Mouse (Mus musculus) gastrocnemius, adult 18-20 months (tissue): Measurements from ENCODE around the gene Helb. TPM values are rescaled to one million over a fixed set of nuclear protein-coding genes. Genes with fewer than 3 reads are reported as not detected.

ENCODE experiments used
- DNase-seq: peaks from one replicate; pipeline ENCODE4 v3.0.0; 2021; ENCODE audit warnings: low spot score
- total RNA-seq, 2 experiments: library from RNA; stranded (reverse); gene quantifications; 2 replicates each; pipeline ENCODE4 v1.2.3; 2021

The Helb gene
- total RNA-seq, 2 experiments from 2014 or later, result 5.0 to 6.8 TPM

DNA sequence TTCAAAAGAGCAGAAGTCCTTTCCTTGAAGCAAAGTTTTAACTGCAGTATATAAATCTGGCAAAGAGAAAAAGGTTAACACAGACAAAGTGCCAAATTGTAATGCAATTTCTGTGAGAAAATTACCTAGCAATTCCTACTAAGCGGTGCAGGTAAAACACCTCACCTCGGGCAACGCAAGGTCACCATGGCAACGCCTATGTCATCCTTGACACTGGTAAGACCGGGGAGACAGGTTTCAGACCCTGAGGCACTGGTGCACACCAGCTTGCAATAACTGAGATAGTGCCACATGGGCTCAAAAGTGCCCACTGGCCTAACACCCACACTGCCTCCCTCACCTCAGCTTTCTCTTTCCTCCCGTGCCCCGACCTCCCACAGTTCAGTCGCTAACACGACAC lies 17.7 kb downstream of the Helb start:
- DNase-seq, result no peak

DNA sequence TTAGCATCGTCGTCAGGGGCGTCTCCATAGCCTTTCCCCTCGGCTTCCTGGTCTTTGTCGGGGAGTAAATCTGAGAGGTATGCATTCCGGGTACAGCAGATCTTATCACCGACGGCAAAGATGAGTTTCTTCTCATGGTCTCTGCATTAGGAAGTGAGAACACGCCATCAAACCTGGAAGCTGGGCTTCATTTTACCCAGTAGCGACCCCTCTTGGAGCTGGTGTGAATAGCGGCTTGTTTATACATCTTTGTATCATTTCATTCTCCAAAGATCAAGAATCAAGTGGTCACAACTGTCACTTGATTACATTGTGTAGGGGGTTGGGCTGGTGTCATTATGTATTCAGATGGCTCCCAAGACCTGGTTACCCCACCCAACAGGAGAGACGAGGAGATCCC lies 20.2 kb downstream of the Helb start:
- no peak for DNase-seq

DNA sequence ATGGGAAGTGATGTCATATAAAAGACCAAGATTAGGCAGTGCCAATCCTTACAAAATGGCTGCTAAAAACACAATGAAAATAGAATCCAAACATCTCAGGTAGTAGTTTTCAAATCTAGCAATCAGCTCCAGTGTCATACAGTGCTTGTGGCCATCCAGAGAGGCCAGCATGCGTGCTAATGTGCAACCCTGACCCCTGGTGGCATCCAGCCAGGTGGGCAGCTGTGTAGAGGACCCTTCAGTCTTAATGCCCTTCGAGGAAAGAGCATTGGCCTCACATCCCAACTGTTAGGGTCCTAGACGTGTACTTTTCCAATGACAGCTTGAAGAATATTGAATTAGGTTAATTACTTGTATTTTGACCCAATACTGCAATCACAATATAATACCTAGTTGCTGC lies 34.9 kb downstream of the Helb start:
- no peak for DNase-seq

DNA sequence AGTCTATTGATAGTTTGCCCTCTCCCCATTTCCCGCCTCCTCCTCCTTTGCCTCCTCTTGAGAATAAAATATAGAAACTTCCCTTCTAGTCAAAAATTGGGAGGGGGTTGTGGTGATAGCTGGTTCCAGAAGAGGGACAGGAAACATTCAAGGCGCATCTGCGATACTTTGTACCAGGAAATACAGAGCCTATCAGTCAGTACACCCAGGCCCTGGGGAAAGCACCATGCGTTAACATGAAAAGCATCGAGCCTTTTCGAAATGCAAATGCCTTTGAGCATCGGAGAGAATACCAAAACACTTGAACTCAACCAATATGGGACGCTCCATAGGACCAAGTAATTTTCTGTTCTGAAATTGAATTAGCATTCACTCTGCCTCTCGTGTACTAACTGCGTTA lies 46.5 kb downstream of the Helb start:
- no peak for DNase-seq

DNA sequence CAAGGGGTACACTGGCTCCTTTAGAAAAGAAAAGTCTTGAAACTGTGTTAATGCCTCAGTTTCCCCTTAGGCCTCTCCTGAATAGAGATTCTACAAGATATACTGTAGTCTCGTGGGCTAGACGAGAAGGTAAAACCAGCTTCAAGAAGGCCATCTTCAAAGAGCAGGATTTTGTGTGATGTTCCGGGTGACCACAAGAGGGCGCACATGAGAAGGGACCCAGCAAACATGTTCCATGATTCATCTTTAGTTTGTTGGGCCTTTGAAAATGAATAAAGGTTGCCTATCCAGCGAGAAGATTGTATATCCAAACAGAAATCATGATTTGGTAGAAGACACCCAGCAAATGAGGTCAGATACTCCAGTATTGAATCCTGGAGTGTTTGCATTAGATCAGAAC lies 48.4 kb downstream of the Helb start:
- peak; percentile 45 for DNase-seq

DNA sequence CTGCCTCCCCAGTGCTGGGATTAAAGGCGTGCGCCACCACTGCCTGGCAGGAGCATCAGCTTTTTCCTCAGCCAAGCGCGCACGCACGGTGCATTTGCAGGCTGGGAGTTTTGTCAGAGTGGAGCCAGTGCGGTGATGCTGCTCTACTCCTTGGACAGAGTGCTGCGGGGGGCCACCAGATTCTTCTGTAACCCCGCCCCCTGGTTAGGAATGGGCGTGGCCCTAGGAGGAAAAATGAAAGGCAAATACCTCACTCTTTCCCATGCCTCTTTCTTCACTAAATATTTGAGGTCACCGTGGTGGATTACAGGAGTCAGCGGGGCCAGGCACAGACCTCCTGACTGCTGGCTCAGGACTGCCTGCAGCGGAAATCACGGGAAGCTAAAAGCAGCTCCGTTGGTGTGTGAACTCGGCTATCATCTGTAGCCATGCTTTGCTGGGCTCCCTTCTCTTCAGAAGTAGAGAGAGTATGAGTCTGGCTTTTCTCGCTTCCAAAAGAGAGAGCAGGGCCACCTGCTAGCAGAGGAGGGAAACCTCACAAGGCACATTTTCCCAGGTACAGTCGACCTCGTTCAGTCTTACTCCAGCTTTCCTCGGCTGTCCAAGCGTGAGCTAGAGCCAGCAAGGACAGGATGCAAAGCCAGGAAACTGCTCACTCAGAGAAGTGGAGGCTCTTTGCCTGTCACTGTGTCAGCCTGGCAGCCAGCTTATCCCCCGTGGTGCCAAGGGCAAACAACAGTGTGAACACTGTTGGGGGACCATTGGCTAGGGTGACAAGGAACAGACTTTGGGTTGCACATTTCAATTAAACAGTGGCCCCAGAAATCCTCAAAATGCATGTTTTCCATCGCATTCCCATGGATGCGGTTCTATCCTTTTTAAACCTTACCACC lies 51.3 kb downstream of the Helb start:
- no peak for DNase-seq

DNA sequence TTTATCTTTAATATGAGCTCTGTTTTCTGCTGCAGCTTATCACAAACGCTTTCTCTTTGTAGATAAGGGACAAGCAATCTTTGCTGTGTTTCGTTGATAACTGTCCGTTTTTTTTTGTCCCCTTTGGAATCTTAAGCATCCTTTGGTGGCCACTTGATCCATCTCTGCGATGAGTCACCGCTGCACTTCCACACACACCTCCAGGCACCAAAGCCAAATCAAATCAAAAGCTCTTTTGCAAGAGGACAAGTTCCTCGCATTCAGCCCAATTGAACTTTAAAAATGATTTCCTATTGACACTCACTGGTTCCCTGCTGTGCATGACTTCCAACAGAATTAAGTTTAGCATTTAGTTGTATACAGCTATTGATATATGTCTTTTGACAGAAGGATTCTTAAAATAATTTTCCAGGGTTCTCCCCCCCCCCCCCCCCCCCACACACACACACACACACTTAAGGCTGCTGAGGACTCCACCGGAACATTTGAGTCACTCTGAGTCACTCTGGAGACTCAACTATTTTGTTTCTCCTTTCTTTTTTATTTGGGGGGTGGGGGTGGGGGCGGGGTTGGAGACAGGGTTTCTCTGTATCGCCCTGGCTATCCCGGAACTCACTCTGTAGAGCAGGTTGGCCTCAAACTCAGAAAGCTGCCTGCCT lies 52.1 kb downstream of the Helb start:
- peak; percentile 3 for DNase-seq

DNA sequence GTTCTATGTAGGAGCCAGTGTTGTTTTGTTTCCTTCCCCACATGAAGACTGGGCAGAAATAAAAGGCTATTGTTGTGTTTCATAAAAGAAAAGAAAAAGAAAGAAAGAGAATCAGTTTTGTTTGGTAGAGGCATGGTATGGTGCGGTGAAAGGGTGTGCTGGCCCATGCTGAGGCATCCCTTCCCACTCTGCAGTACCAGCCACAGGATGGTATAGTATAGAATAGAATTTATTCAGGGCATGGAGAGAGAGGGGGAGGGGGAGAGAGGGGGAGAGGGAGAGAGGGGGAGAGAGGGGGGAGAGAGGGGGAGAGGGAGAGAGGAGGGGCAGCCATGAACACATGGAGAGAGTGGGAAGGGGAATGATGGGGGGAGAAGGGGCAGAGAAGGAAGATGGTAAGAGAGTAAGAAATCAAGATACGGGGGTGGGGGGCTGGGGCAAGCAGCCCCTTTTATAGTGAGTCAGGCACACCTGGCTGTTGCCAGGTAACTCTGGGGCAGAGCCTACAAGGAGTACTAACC lies 68.0 kb downstream of the Helb start:
- no peak for DNase-seq

DNA sequence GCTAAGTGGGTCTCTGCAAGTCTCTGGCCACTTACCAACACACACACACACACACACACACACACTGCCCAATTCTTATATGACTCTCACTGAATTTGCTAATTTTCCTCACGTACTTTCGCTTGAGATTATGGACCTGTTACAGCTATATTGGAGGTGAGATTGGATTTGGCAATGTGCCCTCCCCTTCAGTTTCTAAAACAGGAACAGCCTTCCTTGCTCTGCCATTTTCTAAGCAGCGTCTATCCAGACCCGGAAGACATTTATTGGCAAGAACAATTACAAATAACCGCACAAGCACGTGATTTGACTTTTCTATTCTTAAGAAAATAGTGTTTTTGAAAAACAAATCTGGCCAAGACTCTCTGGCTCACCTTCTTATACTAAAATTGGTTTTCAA lies 68.5 kb downstream of the Helb start:
- no peak for DNase-seq

DNA sequence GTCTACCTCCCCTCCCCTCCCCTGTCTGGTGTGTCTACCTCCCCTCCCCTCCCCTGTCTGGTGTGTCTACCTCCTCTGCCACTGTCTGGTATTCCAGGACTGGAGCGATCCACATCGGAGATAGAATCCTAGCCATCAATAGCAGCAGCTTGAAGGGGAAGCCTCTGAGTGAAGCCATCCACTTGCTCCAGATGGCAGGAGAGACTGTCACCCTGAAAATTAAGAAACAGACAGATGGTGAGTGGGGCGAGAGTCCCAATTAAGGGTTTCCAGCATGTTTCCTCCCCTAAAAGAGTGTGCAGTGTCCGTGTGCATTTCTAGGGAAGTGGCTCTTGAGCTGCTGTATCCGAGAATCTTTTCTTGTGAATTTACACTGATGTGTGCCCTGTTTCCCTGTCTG lies 74.6 kb downstream of the Helb start:
- DNase-seq, result no peak

DNA sequence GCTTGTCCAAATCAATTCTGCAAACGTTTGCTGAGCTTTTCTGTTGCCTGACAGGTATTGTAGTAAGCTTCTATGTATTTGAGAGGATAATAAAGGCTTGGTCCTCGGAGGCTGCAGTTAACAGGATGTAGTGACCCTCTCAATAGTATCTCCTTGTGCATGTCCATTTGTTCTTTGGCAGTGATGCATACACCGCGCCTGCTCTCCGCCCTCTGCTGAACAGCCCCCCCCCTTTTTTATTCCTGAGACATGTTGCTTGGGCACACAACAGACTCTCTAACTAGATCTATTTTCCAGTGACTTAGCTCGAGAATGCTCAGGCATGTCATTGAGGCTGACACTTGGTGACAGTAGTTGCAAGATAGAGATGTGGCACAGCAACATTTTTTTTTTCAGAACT lies 77.0 kb downstream of the Helb start:
- no peak for DNase-seq

DNA sequence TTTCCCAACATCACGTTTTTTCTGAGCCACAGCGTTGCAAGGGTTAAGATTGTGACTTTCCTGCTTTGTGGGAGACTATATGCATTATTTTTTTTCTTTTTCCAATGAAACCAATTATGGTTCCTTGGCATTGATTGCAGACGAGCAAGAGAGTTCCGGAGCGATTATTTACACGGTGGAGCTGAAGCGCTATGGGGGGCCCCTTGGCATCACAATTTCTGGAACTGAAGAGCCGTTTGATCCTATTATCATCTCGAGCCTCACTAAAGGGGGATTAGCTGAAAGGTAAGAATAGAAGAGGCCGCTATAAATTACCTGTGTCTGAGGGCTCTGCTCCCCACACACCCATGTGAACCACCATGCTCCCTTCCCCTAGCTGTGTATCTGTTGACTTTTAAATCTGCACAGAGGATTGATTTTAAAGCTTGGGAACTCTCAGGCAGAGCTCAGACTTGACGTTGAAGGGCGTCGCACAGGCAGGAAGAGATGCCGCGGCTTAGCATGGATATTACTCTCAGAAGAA lies 77.5 kb downstream of the Helb start:
- no peak for DNase-seq

DNA sequence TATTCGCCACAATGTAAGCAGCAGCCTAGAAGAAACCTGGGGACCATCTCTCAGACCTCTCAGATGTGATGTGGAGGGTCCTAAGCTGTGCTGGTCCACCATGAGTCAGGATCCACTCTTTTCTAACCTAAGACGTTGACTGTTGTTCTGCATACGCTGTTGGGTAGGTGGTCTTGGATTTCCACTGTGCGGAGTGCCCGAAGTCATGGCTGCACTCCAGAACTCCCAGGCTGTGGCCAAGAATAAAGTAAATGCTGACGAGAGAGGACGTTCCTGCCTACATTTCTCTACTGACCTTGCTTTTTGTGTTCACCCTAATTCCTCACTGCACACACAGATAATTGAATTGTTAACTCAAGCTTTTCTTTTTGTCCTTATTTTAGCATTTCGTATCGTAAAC lies 78.9 kb downstream of the Helb start:
- no peak for DNase-seq

Other genes with a start within 250 kb of the Helb start
- gene Tmbim4, start 88.6 kb upstream of the Helb start, total RNA-seq, result 10 to 100 TPM; 76.7 to 79.2 TPM
- gene Irak3, start 89.1 kb upstream of the Helb start, total RNA-seq, result 1 to 10 TPM; 1.9 to 2.9 TPM
- gene Llph, start 114.1 kb upstream of the Helb start, total RNA-seq, result 10 to 100 TPM; 15.9 to 17.3 TPM